Mouse (Mus musculus) Muller cell, postnatal 12 days (primary cell): ENCODE results near the gene Cwc15.
A peak's percentile ranks its signal among the peaks of the same experiment; 100 is the strongest.

Source experiments
- DNase-seq: peaks from one replicate; pipeline ENCODE4 v3.0.0-alpha.2; 2015; ENCODE audit errors: inconsistent ontology term

Cwc15 gene

DNA sequence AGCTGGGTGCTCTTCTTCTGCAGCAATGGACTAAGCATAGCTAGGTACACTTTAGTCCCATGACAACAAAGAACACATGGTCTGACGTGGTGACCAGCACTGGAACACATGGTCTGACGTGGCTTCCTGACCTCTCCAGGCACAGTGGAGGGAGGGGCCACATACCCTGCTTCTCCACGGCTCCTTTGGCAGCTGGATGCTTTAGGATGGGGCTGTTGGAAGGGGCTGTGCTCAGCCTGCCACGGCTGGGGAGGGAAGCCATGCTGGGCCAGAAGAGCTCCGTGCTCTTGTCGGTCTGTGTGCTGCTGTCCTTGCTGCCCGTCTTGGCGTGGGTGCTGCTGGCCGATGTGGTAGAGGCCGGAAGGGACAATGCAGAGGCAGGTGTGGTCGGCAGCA, 47.9 kb downstream of the Cwc15 start:
- no peak for DNase-seq

GRCm38 (mm10) chr9:14558332-14558731, 57.9 kb downstream of the Cwc15 start:
- DNase-seq = no peak

DNA sequence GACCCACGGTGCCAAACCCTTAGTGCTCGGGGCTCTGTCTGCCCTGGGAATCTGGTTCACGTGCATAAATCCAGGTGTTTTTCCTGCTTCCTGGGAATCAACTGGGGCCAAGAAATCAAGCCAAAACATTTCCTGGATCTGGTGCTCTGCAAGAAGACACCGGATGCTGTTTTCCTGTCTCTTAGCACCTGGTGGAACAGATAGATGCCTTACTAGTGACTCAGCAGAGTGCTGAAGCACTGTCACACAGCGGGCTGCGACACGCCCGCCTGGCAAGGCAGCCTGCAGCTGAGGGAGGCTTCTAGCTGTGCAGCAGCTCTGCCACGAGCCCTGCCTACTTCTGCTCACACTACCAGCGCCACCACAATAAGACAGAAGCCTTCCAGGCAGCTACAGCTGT, 59.0 kb downstream of the Cwc15 start:
- peak; percentile 45 for DNase-seq

GRCm38 (mm10) chr9:14559996-14560395, 59.6 kb downstream of the Cwc15 start:
- DNase-seq = no peak
